Mouse (Mus musculus) ES-E14 (cell line): Measurements from ENCODE around the gene Msx1. TPM values are rescaled to one million over a fixed set of nuclear protein-coding genes. Genes with fewer than 3 reads are reported as not detected.
A peak's percentile ranks its signal among the peaks of the same experiment; 100 is the strongest.

Source experiments
- DNase-seq: peaks from one replicate; pipeline ENCODE4 v3.0.0-alpha.2; 2013; ENCODE audit warnings: low read depth, low spot score
- H3K27ac ChIP-seq: 2 replicates; pipeline ENCODE4 v1.5.1; 2012; ENCODE audit warnings: low read depth, mild to moderate bottlenecking, low read length, moderate library complexity, mixed read lengths; ENCODE audit not compliant: poor library complexity, insufficient read depth, severe bottlenecking
- H3K36me3 ChIP-seq: 2 replicates; pipeline ENCODE4 v1.6.1; 2012; ENCODE audit warnings: mild to moderate bottlenecking, low read length, moderate library complexity, mixed read lengths; ENCODE audit not compliant: control insufficient read depth, poor library complexity, insufficient read depth, severe bottlenecking
- H3K4me1 ChIP-seq, 2 experiments: fragments of 150-350 bp in 1 of 2; sonication (generic) in 1 of 2; 2 replicates each; pipeline ENCODE4 v1.6.1; 2012; ENCODE audit warnings: low read length in 2 of 2, mild to moderate bottlenecking in 1 of 2, mixed read lengths in 1 of 2; ENCODE audit not compliant: control insufficient read depth in 2 of 2, insufficient read depth in 2 of 2, poor library complexity in 1 of 2
- H3K4me3 ChIP-seq, 2 experiments: fragments of 150-350 bp in 1 of 2; sonication (generic) in 1 of 2; 2 replicates each; pipeline ENCODE4 v1.5.1; 2012; ENCODE audit warnings: low read length in 2 of 2, low read depth in 1 of 2, mild to moderate bottlenecking in 1 of 2, mixed read lengths in 1 of 2; ENCODE audit not compliant: insufficient read depth in 1 of 2, poor library complexity in 1 of 2, severe bottlenecking in 1 of 2
- H3K9ac ChIP-seq: 2 replicates; pipeline ENCODE4 v1.6.1; 2012; ENCODE audit warnings: low read depth, mild to moderate bottlenecking, low read length, mixed read lengths; ENCODE audit not compliant: poor library complexity, insufficient read depth, severe bottlenecking
- H3K9me3 ChIP-seq: fragments of 150-350 bp; sonication (generic); 2 replicates; pipeline ENCODE4 v1.6.1; 2012; ENCODE audit warnings: low read depth, mild to moderate bottlenecking, low read length; ENCODE audit not compliant: control insufficient read depth, insufficient read depth
- CHD2 ChIP-seq: IDR thresholded peaks from 2 replicates; pipeline ENCODE4 v1.6.1; 2014; ENCODE audit warnings: mild to moderate bottlenecking, low read depth, low read length, inconsistent platforms
- HCFC1 ChIP-seq: IDR thresholded peaks from 2 replicates; pipeline ENCODE4 v1.6.1; 2012; ENCODE audit warnings: low read length, inconsistent platforms, borderline replicate concordance; ENCODE audit not compliant: insufficient read depth
- MAFK ChIP-seq: IDR thresholded peaks from 2 replicates; pipeline ENCODE4 v1.6.1; 2014; ENCODE audit warnings: mild to moderate bottlenecking, low read depth, low read length, inconsistent platforms; ENCODE audit not compliant: insufficient read depth
- ZC3H11A ChIP-seq: IDR thresholded peaks from 2 replicates; pipeline ENCODE4 v1.6.1; 2012; ENCODE audit warnings: low read depth, mild to moderate bottlenecking, inconsistent platforms, low read length, borderline replicate concordance
- ZNF384 ChIP-seq: IDR thresholded peaks from 2 replicates; pipeline ENCODE4 v1.6.1; 2012; ENCODE audit warnings: low read depth, low read length, inconsistent platforms
- in situ Hi-C, 2 experiments: fragments of 600-800 bp; cut with MboI; formaldehyde crosslinking; loops; one replicate each; pipeline ENCODE4 v1.15.1; 2025; ENCODE audit warnings: low sequenced_read_pairs in 2 of 2, inconsistent platforms in 1 of 2; ENCODE audit not compliant: unreplicated experiment in 2 of 2
- total RNA-seq: library from RNA; depleted of rRNA; stranded (reverse); fragments of 300-350 nt; gene quantifications from 2 replicates; pipeline ENCODE4 v1.2.3, GENCODE M21; 2012; rRNA removed

Gene Msx1
- total RNA-seq = 0.48 and 2.1 TPM in 2 replicates

DNA sequence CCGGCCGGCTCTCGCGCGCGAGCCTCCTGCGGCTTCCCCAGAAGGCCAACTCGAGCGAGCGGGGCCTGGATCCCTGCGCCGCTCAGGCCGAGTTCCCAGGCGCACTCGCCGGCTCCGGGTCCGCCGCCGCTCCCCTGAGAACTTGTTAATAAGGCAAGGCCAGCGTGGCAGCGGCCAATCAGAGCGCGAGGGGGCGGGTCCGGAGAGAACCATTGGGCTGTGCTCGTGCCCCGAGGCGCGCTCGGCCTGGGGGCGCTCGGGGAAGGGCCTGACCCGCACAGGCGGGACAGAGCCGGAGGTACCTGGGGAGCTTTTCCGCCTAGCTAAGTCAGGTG lies at the start of gene Msx1:
Msx1 (minus strand) TSS at position 123 of the 335 bp plus-strand sequence.
- in situ Hi-C loops = loop anchor here in 1 of 2 experiments (10.0 kb wide), 1 partner anchor 580 kb away; the partner anchor contains the start of gene Crmp1
- H3K27ac ChIP-seq = no peak within 1 kb of the TSS
- H3K9ac ChIP-seq = peak within 1 kb of the TSS; percentile 52
- DNase-seq = no peak
- H3K4me1 ChIP-seq = peaks cover 0 to 7% of the 10 kb centered on the region in 2 experiments; a peak in 2 of 4 replicates
- no peaks in the 10 kb centered on the region for H3K9me3 ChIP-seq
- peak within 1 kb of the TSS; percentile 61 to 67 for H3K4me3 ChIP-seq
- H3K36me3 ChIP-seq = no peaks in the 10 kb centered on the region
- TF ChIP-seq ZNF384 (no peak), HCFC1 (no peak), MAFK (no peak), ZC3H11A (no peak), CHD2 (no peak)

DNA sequence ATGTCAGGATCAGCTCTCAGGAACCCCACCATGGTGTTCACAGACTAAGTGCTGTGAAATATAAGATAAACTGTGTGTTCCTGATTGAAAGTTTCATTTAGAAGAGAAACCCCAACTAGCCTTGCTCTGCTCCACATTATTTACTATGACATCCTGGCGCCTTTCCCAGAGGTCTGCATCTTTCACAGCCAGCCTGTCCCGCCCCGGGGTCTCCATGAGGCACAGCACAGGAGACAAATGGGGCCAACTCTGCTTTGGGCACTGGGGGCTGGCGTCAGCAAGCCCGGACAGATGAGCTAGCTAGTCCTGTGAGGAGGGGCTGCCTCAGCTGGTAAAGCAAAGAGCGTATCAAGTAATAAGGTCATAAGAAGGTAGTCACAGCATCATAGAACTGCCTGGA lies 41.1 kb upstream of the Msx1 start:
- H3K9me3 ChIP-seq = no peaks in the 10 kb centered on the region
- in situ Hi-C loops = no loop called here
- no peak overlapping the region for H3K9ac ChIP-seq
- no peak overlapping the region for H3K4me3 ChIP-seq
- H3K4me1 ChIP-seq = no peaks in the 10 kb centered on the region
- TF ChIP-seq ZNF384 = no peak
- no peak for TF ChIP-seq HCFC1
- no peak for TF ChIP-seq ZC3H11A
- no peak for TF ChIP-seq CHD2
- no peak for TF ChIP-seq MAFK
- no peaks in the 10 kb centered on the region for H3K36me3 ChIP-seq
- no peak overlapping the region for H3K27ac ChIP-seq
- DNase-seq = no peak

DNA sequence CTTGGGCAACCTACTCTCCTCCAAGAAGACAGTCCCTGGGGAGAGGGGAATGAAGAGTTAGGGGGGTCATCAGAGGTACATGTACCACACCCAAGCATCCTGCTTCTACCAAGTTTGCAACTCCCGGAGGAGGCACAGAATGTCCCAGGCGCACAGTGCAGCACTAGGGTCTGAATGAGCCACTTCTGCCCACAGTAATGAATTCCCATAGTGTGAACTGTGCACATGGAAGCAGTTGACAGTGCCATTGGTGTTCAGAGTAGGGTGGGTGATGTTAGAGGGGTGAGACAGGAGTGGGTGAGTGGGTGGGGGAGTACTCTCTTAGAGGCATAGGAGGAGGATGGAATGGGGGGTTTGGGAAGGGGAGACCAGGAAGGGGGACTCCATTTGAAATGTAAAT lies 39.9 kb upstream of the Msx1 start:
- H3K4me3 ChIP-seq = no peak overlapping the region
- H3K27ac ChIP-seq = no peak overlapping the region
- TF ChIP-seq MAFK (no peak), ZC3H11A (no peak), HCFC1 (no peak), ZNF384 (no peak), CHD2 (no peak)
- no peaks in the 10 kb centered on the region for H3K4me1 ChIP-seq
- H3K36me3 ChIP-seq = no peaks in the 10 kb centered on the region
- in situ Hi-C loops = no loop called here
- H3K9me3 ChIP-seq = no peaks in the 10 kb centered on the region
- no peak for DNase-seq
- H3K9ac ChIP-seq = no peak overlapping the region

DNA sequence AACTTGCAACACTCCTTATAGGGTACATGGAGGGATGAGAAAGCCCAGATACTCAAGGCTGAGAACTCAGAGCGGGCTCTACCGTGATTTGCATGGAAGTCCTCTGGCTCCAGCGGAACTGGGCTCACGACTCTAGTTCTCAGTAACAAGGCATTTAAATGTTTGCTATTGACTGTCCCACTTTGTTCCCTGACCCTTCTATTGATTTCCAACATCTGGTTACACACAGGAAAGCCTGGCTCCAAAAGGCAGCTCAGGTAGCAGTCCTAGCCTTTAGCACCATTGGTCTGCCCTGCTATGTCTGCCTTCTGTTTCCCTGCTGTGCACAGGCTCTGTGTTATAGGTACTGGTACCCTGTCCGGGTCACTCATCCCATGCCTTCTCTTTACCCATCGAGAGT lies 36.5 kb upstream of the Msx1 start:
- Histone ChIP-seq H3K9ac (no peak overlapping the region), H3K4me1 (peaks cover 0 to 8% of the 10 kb centered on the region in 2 experiments; a peak in 1 of 4 replicates), H3K4me3 (no peak overlapping the region), H3K9me3 (no peaks in the 10 kb centered on the region), H3K27ac (no peak overlapping the region), H3K36me3 (no peaks in the 10 kb centered on the region)
- TF ChIP-seq CHD2 = no peak
- TF ChIP-seq ZC3H11A = no peak
- TF ChIP-seq MAFK = no peak
- TF ChIP-seq HCFC1 = no peak
- no peak for TF ChIP-seq ZNF384
- DNase-seq = no peak
- in situ Hi-C loops = no loop called here
